Mouse (Mus musculus) thymus, postnatal 36 days (tissue): ENCODE results near the gene Fdxacb1.

Experiments
- DNase-seq, 2 experiments: peaks; one replicate each; pipeline ENCODE4 v3.0.0; 2022; ENCODE audit warnings: mixed read lengths in 2 of 2

Gene Fdxacb1

DNA sequence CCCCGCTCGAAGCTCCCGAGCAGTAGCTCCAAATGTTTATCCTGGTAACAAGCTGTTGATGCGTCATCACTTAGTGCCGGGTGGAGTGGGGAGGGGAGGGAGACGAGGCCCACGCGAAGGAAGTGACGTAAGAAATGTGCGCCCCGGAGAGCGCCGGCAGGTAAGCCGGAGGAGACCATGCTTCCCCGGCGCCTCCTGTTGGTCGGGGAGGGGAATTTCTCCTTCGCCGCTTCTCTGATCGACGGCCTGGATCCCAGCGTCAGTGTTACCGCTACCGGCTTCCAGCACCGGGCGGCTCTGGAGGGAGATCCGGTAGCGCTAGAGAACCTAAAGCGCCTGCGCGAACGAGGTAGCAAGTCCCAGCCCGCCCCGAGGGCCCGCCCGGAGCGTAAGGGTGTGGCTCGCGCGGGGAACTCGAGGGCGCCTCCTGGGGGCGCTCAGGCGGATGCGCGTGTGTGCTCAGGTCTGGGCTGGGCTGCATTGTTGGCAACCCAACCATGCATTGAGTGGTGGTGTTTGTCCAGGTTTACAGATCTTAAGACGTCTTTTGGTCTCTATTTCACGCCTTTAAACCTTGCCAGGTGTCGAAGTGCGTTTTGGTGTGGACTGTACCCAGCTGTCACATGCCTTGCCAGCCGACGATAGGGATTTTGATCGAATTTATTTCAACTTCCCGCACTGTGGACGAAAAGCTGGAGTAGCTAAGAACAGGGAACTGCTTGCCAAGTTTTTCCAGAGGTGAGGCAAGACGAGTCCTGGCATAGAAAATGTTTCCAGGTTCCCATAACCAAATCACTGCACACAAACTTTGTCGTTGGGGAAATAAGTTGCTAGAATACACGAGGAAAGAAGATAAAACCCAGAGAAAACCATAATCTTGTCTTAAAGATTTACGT, at the start of gene Fdxacb1:
Gene Fdxacb1, plus strand, starts transcription at position 130 of the 896 bp plus-strand sequence.
- DNase-seq: peak; percentile 97 to 98

DNA sequence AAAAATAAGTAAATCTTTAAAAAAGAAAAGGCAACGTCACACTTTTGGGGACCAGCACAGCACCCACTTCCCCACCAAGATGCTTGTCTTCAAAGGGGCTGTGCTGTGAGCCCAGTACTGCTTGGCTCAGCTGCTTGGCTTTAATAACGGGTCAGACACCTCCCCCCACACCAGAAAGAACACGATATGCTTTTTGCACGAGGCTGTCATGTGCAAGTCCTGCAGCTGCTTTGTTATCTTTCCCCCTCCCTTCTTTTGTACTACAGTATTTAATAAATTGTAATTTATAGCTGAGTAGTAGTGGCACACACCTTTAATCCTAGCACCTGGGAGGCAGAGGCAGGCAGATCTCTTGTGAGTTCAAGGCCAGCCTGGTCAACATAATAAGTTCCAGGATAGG, 49.2 kb upstream of the Fdxacb1 start:
- DNase-seq: no peak

DNA sequence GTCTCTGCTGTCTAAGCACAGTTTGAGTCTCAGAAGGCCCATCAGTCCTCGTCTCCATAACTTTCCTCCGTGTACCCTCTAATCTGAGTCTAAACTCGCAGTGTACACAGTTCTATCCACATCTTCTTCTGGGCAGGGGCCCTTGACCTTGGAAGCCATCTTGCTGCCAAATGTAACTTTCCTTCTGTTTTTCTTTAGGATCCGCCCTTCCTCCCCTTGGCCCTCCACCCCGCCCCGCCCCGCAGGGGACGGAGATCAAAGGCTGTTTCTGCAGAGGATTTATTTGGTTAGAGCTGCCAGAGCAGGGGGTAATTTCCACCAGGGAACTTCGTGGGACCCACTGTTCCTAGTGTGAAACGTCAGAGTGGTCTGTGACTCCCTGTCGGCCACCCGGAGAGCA, 47.0 kb upstream of the Fdxacb1 start:
- DNase-seq: no peak

DNA sequence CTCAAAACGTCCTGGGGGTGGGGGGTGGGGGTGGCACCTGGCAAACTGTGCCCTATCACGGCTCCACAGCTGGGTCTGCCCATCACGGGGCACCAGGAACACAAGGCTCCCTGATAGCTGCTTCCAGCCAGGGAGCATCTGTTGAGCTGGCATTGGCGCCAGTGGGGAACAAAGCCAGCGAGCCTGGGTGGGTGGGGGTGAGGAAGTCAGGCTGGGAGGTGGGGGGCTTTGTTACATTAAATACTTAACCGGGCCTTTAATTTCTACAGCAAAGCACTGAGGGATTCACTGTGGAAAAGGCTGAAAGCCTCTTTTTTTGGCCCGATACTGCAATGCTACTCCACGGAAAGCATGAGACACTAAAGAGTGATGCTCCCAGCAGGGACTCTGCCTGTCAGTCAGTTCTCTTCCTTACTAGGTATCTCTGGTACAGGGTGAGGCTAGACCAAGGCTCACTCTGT, 45.6 kb upstream of the Fdxacb1 start:
- DNase-seq: no peak

DNA sequence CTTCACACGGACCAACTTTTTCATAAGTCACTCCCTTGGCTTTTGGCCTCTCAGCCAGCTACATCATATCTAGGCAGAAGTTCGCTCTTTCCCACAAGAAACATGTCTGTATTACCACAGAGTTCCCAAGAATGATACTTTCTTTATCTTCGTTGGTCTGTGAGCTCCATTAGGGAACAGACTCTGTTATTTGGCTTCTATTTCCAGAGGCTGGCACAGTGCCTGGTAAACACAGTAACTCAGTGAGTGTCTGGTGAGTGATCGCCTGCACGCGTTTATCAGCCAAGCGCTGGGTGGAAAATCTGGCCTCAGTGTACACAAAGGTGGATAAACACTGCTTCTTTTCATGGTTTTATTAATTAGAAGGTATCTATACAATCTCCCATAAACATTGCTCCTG, 44.6 kb upstream of the Fdxacb1 start:
- DNase-seq: no peak

DNA sequence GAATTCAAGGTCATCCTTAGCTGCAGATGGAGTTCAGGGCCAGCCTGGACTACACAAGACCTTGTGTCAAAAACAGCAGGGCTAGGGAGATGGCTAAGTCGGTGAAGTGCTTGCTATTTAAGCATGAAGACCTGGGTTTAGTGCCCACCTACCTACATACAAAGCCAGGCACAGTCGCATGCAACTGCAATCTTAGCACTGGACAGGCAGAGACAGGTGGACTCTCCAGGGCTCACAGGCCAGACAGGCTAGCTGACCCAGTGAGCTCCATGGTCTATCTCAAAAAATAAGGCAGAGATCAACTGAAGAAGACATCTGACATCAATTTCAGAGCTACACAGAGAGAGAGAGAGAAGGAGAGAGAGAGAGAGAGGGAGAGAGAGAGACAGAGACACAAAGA, 43.9 kb upstream of the Fdxacb1 start:
- no peak for DNase-seq

DNA sequence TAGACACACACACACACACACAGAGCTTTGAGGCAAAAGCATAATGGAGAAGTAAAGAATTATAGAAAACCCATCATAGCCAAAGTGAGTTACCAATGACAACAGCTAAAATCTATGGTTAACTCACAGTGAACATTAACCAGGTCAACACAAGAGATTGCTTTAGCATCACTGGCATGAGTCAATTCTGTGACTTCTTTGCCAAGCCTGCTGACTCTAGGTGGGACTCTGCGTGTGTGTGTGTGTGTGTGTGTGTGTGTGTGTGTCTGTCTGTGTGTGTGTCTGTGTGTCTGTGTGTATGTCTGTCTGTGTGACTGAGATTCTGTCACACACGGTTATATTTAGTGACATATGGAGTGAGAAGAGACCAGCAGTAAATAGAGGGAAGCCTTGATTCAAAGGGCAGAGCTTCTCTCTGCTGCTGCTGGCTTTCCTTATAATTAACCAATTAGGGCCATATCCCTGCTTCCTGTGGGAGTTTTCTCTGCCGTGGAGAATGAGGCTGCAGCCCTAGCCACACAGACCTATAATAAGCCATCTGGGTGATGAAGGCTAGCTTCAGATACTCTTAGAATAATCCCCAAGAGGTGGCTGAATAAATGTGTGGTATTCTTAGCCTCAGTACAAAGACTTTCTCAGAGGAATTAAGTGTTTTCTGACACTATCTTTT, 43.2 kb upstream of the Fdxacb1 start:
- DNase-seq: no peak

DNA sequence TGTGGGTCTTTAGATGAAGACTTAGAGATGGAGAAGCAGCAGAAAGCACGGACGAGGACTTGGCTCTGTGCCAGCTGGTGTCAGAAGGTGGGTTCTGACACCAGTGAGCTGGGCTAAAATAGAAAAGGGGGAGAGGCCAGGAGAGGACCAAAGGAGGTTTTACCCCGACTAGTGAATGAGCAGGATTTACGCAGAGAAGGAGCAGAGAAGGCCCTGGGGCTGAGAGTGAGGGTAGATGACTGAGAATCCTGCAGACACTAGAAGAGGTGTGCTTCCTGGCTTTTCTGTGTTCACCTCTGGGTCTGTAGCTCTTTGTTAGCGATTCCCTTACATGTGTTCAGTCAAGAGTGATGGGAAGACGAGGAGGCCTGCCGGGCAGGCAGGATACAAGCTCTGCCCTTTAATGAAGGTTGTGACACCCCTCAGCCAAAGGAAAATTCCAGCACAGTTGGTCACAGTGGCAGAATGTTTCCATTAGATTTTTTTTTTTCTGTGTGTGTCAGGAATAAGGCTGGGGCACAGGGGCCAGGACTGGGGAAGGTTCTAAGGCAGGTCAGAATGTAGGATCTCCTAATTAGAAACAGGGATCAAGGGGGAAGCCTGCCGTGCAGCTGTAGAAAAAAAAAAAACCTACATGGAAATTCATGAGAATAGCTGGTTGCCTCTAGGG, 42.0 kb upstream of the Fdxacb1 start:
- DNase-seq: no peak

DNA sequence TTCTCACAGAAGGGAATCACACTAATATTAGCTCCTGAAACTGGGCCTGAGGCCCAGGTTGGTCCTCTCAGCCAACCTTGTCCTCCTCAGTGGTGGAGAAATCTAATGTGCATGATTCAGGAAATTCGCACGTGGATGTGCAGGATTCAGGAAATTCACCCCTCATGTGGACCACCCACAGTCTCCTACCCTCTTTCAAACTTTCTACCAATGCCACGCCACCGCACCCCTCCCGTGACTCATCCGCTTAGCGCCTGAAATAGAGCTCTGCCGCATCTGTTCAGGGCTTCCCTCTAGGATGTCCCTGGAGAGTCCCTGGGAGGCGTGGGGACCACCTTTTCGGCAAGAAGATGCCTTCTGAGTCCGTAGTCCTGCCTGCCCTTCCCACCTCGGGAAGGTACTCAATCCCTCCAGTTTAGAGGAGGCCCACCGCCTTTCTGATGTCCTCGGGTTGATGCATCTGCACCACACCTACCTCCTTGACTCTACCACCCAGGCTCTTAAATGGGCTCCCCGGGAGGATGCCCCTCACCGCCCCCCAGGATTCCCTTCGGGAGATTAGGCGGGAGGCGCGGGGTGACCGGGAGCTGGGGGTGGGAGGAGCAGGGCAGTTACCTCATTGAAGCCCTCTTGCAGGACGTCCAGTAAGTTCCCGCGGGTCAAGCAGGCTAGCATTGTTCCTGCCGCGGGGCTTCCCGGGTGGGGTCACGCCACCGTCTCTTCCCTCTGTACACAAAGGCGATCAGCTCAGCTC, 40.7 kb upstream of the Fdxacb1 start:
- DNase-seq: no peak

DNA sequence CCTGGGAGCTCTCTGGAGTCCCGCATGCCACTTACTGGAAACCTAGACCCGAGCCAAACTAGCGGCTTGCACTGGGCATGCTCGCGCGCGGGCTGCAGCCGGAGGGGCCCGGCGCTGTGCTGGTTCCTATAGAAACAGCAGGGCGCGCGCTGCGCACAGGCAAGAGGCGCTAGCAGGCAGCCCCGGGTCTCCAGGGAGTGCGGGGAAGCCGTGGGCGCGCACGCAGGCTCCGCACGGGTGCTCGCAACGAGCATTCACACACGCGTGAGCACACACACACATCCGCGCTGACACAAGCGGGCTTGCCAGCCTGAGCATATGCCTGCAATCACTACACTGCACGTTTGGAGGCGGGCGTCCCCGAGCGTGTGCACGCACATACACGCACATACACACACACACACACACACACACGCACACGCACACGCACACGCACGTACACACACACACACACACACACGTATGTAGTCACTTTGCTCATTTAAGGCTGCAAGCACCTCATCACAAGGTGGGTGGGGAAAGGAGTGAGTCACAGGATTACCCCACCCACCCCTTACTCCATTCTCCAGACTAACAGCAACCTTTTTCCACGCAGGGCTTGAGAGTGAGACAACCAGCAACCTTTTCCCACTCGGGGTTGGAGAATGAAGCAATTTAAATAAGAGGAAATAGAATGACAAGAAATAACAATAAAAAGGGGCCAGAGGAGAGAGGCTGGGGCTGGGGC, 39.9 kb upstream of the Fdxacb1 start:
- peak; percentile 12 to 29 for DNase-seq

DNA sequence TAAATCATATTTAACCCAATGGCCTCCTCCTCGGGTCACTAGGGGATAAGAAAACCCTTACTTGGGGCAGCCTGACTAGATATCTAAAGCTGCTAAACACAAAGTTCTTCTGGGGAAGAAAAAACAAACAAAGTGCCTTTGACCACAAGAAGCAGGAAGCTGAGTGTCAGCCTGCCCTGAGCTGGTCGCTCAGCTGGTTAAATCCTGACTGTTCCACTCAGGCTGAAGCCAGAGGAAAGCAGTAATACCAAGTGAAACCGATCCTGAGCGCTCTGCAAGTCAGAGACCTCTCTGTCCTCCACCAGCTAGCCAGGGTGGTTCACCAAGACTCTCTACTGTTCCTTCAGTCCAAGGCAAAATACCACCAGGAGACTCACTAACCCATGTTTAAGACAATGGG, 38.4 kb upstream of the Fdxacb1 start:
- no peak for DNase-seq

DNA sequence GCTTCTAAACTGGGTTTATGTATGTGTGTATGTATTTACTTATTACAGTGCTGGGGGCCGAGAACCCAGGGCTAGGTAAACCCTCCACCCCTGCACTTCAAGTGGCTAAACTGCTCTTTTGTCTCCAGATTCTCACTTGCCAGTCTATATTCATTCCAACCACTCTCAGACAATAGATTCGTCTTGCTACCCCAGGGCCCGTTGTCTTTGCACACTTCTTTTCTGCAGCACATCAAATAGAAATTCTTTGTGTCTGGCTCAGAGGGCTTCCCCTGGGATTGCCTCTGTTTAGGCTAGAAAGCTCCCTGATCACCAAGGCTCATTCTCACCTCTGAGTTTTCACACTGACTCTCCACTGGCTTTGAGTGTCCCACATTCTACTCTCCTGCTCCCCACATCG, 35.5 kb upstream of the Fdxacb1 start:
- DNase-seq: no peak

DNA sequence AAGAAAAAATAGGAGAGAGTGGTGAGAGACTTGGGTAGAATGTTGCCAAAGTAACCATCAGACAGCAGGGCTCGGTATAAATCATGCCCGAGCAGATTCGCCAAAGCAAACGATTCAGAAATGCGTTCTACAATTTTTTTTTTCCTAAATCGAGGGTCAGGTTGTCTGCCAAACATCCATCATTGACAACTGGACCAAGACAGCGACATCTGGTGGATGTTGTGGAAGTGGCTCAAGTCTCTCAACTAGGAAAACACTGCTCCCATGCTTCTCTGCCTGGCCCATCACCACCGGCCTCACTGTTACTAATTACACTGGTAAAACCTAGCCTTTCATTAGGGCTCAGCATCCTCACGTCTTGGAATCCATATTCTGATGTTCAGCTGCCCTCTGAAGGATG, 33.0 kb upstream of the Fdxacb1 start:
- no peak for DNase-seq

DNA sequence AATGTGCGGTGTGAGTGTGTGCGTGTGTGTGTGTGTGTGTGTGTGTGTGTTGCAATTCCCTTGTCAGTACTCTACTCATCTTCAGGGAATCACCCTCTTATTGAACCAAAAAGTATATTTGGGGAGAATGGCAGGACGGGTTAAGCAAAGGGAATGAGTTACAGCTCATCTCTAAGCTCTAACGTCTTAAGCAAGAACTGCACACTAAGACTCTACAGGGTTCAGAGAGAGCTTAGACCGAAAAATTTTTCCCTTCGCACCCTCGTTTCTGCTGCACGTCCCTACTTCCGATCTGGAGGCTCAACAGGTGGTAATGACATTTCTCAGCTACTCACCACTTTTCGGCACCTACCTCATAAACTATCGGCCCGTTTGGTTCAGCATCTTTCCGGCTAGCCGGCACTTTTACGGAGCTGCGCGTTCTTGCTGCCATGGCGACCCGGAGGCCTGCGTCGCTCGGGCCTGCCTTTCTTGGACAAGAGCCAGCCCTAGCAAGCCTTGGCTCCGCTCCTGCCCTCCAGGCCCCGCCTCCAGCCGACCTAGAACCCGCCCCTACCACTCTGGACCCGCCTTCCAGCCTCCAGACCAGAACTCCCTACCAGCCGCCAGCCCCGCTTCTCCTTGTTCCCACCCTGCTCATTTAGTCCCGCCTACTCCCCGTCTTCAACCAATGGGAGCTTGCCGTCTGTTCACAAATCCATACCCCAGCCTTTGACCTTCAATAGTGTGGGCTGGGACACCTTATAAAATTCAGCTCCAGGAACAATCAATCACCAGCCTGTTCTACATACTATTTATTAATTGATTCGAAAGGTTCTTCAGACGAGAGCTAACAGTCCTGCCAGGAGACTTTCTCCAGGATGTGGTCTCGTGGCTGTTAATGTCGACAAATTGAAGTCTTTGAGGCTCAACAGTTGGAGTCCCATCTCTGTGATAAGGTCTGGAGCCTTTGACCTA, 28.8 kb upstream of the Fdxacb1 start, which contains the start of gene Dixdc1:
Gene Dixdc1, minus strand, starts transcription at position 604 of the 957 bp plus-strand sequence.
- DNase-seq: peak; percentile 79 to 85

DNA sequence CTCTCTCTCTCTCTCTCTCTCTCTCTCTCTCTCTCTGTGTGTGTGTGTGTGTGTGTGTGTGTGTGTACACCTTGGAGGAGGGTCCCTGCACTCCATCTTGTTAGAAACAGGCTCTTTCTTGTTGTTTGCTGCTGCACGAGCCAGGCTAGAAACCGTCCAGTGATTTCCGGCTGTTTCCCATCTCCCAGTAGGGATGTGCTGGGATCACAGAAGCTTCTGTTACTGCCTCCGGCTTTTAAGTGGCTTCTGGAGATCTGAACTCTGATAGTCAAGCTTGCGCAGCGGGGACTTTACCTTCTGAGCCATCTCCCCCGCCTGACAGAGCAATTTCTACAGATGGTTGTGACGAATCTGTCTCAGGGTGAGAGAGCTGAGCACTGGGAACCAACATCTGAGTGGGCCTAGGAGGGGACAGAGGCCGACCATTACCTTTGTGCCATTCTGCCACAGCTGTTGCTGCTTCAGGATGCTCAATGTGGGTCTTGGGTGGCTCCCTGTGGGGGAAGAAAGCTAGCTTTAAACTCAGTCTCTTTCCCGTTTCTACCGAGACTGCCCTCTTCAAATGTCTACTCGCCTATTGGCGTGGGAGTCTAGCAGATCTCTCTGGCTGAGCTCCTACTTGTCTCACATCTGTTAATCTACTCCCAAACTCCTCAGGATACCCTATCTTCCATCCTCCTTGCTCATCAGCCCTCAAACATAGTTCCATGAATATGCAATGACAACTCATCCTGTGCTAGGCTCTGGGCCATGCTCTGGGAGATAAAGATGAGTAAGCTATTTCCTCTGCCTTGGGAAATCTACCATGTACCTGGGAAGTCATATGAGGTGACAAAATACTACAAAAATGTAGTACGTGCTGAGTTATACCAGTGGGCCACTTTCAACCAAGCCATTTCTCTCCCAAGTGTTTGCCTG, 26.9 kb upstream of the Fdxacb1 start:
- no peak for DNase-seq

DNA sequence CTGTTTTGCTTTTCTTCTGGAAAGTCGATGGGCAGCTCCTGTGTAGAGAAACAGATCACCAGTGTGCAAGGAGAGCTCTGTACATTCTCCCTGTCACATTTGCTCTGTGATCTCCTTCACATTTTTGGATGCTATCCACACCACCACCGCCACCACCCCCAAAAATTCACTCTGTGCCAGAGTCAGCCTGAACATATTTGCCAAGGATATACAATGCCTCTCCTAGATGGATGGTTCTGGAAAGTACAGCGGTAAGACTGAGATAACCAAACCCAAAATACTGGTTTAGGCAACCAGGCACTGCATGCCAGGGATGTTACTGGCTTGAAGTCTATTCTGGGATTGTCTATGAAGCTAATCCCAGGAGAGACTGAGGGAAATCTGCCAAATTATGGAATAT, 25.8 kb upstream of the Fdxacb1 start:
- no peak for DNase-seq

DNA sequence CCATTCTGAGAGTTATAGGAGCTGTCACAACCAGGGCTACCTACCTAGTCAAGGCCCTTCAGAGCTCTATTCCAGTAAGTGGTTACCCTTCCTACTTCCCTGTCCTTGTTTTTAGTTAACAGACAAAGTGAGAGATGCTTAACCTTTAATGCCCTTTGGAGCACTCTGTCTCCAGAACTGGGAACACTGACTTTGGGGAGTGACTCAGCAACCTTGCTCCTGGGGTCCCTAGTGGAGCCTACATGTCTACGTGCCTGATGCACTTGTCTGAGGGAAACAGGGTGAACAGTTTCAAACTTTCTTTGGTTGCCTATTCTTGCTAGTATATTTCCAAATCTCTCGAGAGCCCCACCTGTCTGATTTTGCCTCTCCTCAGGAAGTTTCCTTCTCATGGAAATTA, 25.3 kb upstream of the Fdxacb1 start:
- no peak for DNase-seq

DNA sequence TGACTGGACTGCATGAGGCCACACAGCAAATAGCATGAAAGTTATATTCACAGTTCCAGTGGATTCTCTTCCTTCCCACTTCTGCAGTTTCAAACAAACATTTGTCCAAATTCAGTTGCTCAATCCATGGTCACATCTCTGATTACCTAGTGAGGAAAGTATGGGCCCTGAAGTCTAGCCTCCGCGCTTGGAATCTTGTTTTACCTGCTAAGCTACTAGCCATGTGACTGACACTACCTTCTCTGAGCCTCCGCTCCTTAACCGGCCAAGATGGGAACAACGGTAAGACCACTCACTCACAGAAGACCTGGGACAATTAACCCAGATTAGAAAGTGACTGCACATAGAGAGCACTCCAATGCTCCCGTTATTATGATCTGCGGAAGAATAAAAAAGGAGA, 22.2 kb upstream of the Fdxacb1 start:
- DNase-seq: no peak

DNA sequence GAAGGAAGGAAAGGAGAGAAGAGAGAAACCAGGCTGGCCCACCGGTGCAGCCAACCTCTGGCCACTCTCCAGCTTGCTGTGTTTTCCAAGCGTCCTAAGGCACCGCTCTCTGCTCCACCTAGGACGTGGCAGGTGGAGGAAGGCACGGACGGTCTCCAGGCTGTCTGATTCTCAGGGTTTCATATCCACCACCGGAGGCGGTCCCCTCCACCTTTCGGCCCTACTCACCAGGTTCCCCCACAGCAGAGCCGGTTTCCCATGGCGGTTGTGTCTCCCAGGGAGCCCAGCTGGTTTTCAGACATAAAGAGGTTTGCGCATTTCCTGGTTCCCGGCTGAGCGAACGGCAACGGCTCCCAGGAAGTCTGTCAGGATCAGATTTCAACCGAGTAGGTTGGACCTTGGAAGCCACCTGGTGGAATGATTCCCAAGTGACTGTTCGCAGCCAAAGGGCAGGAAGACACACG, 21.8 kb upstream of the Fdxacb1 start, which contains the start of gene 2310030G06Rik:
Gene 2310030G06Rik, minus strand, starts transcription at position 323 of the 464 bp plus-strand sequence.
- DNase-seq: no peak
